Mouse (Mus musculus) heart, adult 2 months (tissue): ENCODE measurements at regions not wholly inside any gene's neighbourhood (a gene's known extent, or its start where the extent isn't known, plus 50 kb on each side); places are given as distances from the start of the nearest gene placed in this dataset.
A peak's percentile ranks its signal among the peaks of the same experiment; 100 is the strongest.

Experiments used
- DNase-seq, 2 experiments: peaks; one replicate each; pipeline ENCODE4 v3.0.0; 2021
- H3K27ac ChIP-seq: fragments of 200-600 bp; 2 replicates; pipeline ENCODE4 v1.8.1; 2022
- H3K27me3 ChIP-seq: fragments of 200-500 bp; 2 replicates; pipeline ENCODE4 v1.6.1; 2012; ENCODE audit warnings: mild to moderate bottlenecking, low read length, inconsistent platforms, mixed read lengths; ENCODE audit not compliant: control insufficient read depth, insufficient read depth
- H3K36me3 ChIP-seq: fragments of 200-500 bp; 2 replicates; pipeline ENCODE4 v1.6.1; 2012; ENCODE audit warnings: low read length, inconsistent platforms; ENCODE audit not compliant: control insufficient read depth, insufficient read depth
- H3K4me1 ChIP-seq: fragments of 200-500 bp; 2 replicates; pipeline ENCODE4 v1.6.1; 2011; ENCODE audit warnings: low read length; ENCODE audit not compliant: control insufficient read depth, insufficient read depth
- H3K4me3 ChIP-seq: fragments of 200-600 bp; 2 replicates; pipeline ENCODE4 v1.8.1; 2022
- H3K79me2 ChIP-seq: fragments of 200-500 bp; replicated peaks from 2 replicates; pipeline ENCODE4 v1.6.1; 2012; ENCODE audit warnings: mild to moderate bottlenecking, inconsistent platforms, low read length, moderate library complexity, mixed read lengths; ENCODE audit not compliant: control insufficient read depth, insufficient read depth
- H3K9ac ChIP-seq: fragments of 200-500 bp; 2 replicates; pipeline ENCODE4 v1.6.1; 2012; ENCODE audit warnings: low read depth, mild to moderate bottlenecking, control low read depth, inconsistent platforms, low read length, mixed read lengths
- CTCF ChIP-seq: fragments of 200-600 bp; IDR thresholded peaks from 2 replicates; pipeline ENCODE4 v1.8.1; 2022; ENCODE audit warnings: antibody characterized with exemption, mild to moderate bottlenecking, moderate library complexity
- EP300 ChIP-seq: fragments of 200-500 bp; IDR thresholded peaks from 2 replicates; pipeline ENCODE4 v1.6.1; 2011; ENCODE audit warnings: low read depth, low read length, control low read depth; ENCODE audit not compliant: insufficient read depth
- POLR2A ChIP-seq: fragments of 200-500 bp; IDR thresholded peaks from 2 replicates; pipeline ENCODE4 v1.6.1; 2011; ENCODE audit warnings: mild to moderate bottlenecking, low read depth, low read length, control low read depth; ENCODE audit not compliant: insufficient read depth
- WGBS: fragments of 180-500 bp; shearing (Covaris S2); methylation state at CpG from one replicate; pipeline ENCODE4 v1.1.7; 2018; 5-methylcytosine and 5-hydroxymethylcytosine counted together
- intact Hi-C: fragments of 180-260 bp; cut with DNase I; formaldehyde crosslinking; loops from one replicate; pipeline ENCODE4 v1.15.1; 2025

- no peak for DNase-seq
- H3K27ac ChIP-seq: no peak overlapping the region
- no peaks in the 10 kb centered on the region for H3K36me3 ChIP-seq
- no peak overlapping the region for H3K9ac ChIP-seq
- WGBS: 88% methylated on average over 3 of the region's 3 CpGs
- H3K4me1 ChIP-seq: no peaks in the 10 kb centered on the region
- 0 out of 2 replicates have a peak, but pooled peaks cover 1% of the 10 kb centered on the region for H3K27me3 ChIP-seq
- H3K4me3 ChIP-seq: no peak overlapping the region
- TF ChIP-seq POLR2A (no peak), CTCF (no peak)
- intact Hi-C loops: no loop called here
- H3K79me2 ChIP-seq: no peaks in the 10 kb centered on the region
Observed at GRCm38 (mm10) chr11:94850129-94850528, 67.6 kb upstream of the Tmem92 start.

DNA sequence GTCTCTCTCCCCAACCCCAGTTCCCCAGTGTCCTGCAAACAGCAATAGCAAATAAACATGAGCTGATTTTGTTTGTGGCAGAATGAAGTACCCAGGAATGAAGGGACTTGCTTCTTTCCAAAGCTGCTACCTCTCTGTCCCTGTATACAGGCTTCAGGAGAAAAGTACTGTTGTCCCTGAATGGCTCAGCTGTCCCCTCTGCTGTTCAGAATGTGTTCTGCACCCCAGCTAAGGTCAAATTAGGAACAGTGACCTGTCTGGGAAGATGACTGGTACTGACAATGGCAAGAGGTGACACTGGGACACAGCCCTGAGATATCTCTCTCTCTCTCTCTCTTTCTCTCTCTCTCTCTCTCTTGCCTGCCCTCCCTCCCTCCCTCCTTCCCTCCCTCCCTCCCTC is 56.6 kb upstream of the Tmem92 start:
- no peaks in the 10 kb centered on the region for H3K27me3 ChIP-seq
- TF ChIP-seq POLR2A (no peak), CTCF (peak; percentile 38)
- H3K36me3 ChIP-seq: no peaks in the 10 kb centered on the region
- intact Hi-C loops: no loop called here
- no peaks in the 10 kb centered on the region for H3K79me2 ChIP-seq
- no peak overlapping the region for H3K4me3 ChIP-seq
- no peak overlapping the region for H3K9ac ChIP-seq
- no peak for DNase-seq
- H3K27ac ChIP-seq: no peak overlapping the region
- H3K4me1 ChIP-seq: no peaks in the 10 kb centered on the region

GRCm38 (mm10) chr11:94838140-94838539 is 55.6 kb upstream of the Tmem92 start:
- Histone ChIP-seq H3K27ac (no peak overlapping the region), H3K9ac (no peak overlapping the region), H3K27me3 (no peaks in the 10 kb centered on the region), H3K79me2 (no peaks in the 10 kb centered on the region), H3K36me3 (no peaks in the 10 kb centered on the region), H3K4me3 (no peak overlapping the region), H3K4me1 (no peaks in the 10 kb centered on the region)
- 57% methylated on average over 3 of the region's 3 CpGs for WGBS
- intact Hi-C loops: no loop called here
- TF ChIP-seq POLR2A: no peak
- peak; percentile 53 for TF ChIP-seq CTCF
- no peak for TF ChIP-seq EP300
- no peak for DNase-seq

- no peaks in the 10 kb centered on the region for H3K79me2 ChIP-seq
- intact Hi-C loops: no loop called here
- TF ChIP-seq EP300: no peak
- TF ChIP-seq CTCF: no peak
- no peak for TF ChIP-seq POLR2A
Observed at GRCm38 (mm10) chr11:94836347-94836746, 53.8 kb upstream of the Tmem92 start.

GRCm38 (mm10) chr11:94832246-94832985 is 49.9 kb upstream of the Tmem92 start:
- Histone ChIP-seq H3K27ac (no peak overlapping the region), H3K4me3 (no peak overlapping the region), H3K9ac (no peak overlapping the region), H3K4me1 (no peaks in the 10 kb centered on the region), H3K36me3 (no peaks in the 10 kb centered on the region), H3K27me3 (no peaks in the 10 kb centered on the region), H3K79me2 (no peaks in the 10 kb centered on the region)
- TF ChIP-seq POLR2A (no peak), CTCF (peak; percentile 85), EP300 (no peak)
- intact Hi-C loops: loop anchor here (1.0 kb wide), 1 partner anchor 105 kb away; no protein-coding TSS in a partner anchor
- peak; percentile 45 to 78 for DNase-seq
- 29% methylated on average over 13 of the region's 13 CpGs for WGBS

More at GRCm38 (mm10) chr11:94836347-94836746, 53.8 kb upstream of the Tmem92 start:
- H3K36me3 ChIP-seq: no peaks in the 10 kb centered on the region
- no peak overlapping the region for H3K27ac ChIP-seq
- no peak overlapping the region for H3K4me3 ChIP-seq
- DNase-seq: no peak
- H3K4me1 ChIP-seq: no peaks in the 10 kb centered on the region
- H3K27me3 ChIP-seq: no peaks in the 10 kb centered on the region
- no peak overlapping the region for H3K9ac ChIP-seq
